In the genomic region with DNA sequence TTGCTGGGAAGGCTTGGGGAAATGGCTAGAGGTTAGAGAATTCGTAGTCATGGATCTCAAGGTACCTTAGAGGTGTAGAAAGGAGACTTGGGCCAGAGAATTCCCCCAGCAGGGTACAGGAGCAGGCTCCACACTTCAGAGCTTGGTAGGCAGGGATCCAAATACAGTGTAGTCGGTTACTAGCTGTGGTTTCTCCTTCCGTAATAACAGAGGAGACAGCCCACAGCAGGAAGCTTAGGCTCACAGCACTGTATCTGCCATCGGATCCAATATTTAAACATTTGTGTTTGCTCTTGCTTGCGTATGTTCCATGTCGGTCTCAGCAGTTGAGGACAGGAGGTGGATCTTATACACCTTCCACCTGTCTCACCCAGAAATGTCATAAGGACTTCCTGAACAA, we compare ENCODE assay signal across 18 mouse cellular contexts. TPM values are rescaled to one million over a fixed set of nuclear protein-coding genes. Genes with fewer than 3 reads are reported as not detected.
DNase-seq lines count a peak whose midpoint lies in the region; ATAC-seq and TF ChIP-seq lines count a peak whose summit lies in the region.
"Had no signal": no experiment of that assay in that cellular context is flagged by ENCODE, and none has a peak within 500 bp of the region (broad histone marks: within the 10 kb centered on the region; RNA-seq: fewer than 3 reads in every experiment).

No protein-coding gene starts in this region.

- DNase-seq in thymus, postnatal 25 days = peak; percentile 6
- no peak for DNase-seq in thymus, postnatal 36 days
- no peak for DNase-seq in liver, postnatal 0 days
- no peak for DNase-seq in stomach, postnatal 0 days (ENCODE audit: low spot score)
- DNase-seq in urinary bladder, postnatal 10 days (ENCODE audit: low spot score) = no peak
- no peak for DNase-seq in kidney, adult 2 months
- DNase-seq in heart, embryonic 10.5 days (ENCODE audit: low spot score) = no peak
- DNase-seq: B cell, adult 2 months; cerebellum, postnatal 10 days; embryo, embryonic 11 days; gastrocnemius, adult 2 months; heart, adult 11 months; kidney, adult 18-20 months; right cerebral cortex, postnatal 14 days had no signal

- H3K4me2 ChIP-seq in liver, postnatal 0 days (ENCODE audit: low read depth, low read length) = peak overlapping the region; percentile 0; the same call in 1 of the 2 replicates
- no peak overlapping the region for H3K4me2 ChIP-seq in stomach, postnatal 0 days (replicated peaks; ENCODE audit: low read depth)
- H3K4me2 ChIP-seq: lung, embryonic 15.5 days; neural tube, embryonic 12.5 days had no signal

- H3K27ac ChIP-seq in liver, postnatal 0 days (ENCODE audit: low read depth) = no peak overlapping the region
- H3K27ac ChIP-seq in stomach, postnatal 0 days (replicated peaks) = 0 out of 2 replicates have a peak overlapping the region, but pooled peaks have one; percentile 8
- H3K27ac ChIP-seq in kidney, adult 2 months (ENCODE audit: insufficient read depth, low read depth, low read length) = no peak overlapping the region
- H3K27ac ChIP-seq in heart, embryonic 10.5 days = no peak overlapping the region
- H3K27ac ChIP-seq: gastrocnemius, adult 2 months; lung, embryonic 15.5 days; neural tube, embryonic 12.5 days had no signal

- H3K4me3 ChIP-seq in liver, postnatal 0 days (ENCODE audit: low read depth, low read length) = no peak overlapping the region
- no peak overlapping the region for H3K4me3 ChIP-seq in stomach, postnatal 0 days (ENCODE audit: low read depth, low read length)
- H3K4me3 ChIP-seq in kidney, adult 2 months (ENCODE audit: insufficient read depth, low read depth, low read length) = no peak overlapping the region
- no peak overlapping the region for H3K4me3 ChIP-seq in heart, embryonic 10.5 days
- H3K4me3 ChIP-seq: gastrocnemius, adult 2 months; lung, embryonic 15.5 days; neural tube, embryonic 12.5 days had no signal

- H3K4me1 ChIP-seq in liver, postnatal 0 days (ENCODE audit: insufficient read depth) = peaks cover 20% of the 10 kb centered on the region
- no peaks in the 10 kb centered on the region for H3K4me1 ChIP-seq in stomach, postnatal 0 days (replicated peaks; ENCODE audit: control insufficient read depth, insufficient read depth)
- H3K4me1 ChIP-seq in kidney, adult 2 months (ENCODE audit: control insufficient read depth, insufficient read depth, low read length) = no peaks in the 10 kb centered on the region
- H3K4me1 ChIP-seq in heart, embryonic 10.5 days = no peaks in the 10 kb centered on the region
- H3K4me1 ChIP-seq: lung, embryonic 15.5 days; neural tube, embryonic 12.5 days had no signal

- no peaks in the 10 kb centered on the region for H3K36me3 ChIP-seq in liver, postnatal 0 days (replicated peaks; ENCODE audit: insufficient read depth, low read length)
- H3K36me3 ChIP-seq in stomach, postnatal 0 days (ENCODE audit: control insufficient read depth, insufficient read depth, low read length) = no peaks in the 10 kb centered on the region
- H3K36me3 ChIP-seq in kidney, adult 2 months (ENCODE audit: control insufficient read depth, insufficient read depth, low read length) = no peaks in the 10 kb centered on the region
- H3K36me3 ChIP-seq in heart, embryonic 10.5 days = no peaks in the 10 kb centered on the region
- H3K36me3 ChIP-seq: lung, embryonic 15.5 days; neural tube, embryonic 12.5 days had no signal

- peak; percentile 43 for ATAC-seq in inflammation-experienced regulatory T-cells, adult 6 months
- ATAC-seq in liver, postnatal 0 days = peak; percentile 23; the same call in 1 of the 2 replicates
- ATAC-seq in stomach, postnatal 0 days (ENCODE audit: low FRiP score, low TSS enrichment) = peak; percentile 43; the same call in 1 of the 2 replicates
- ATAC-seq: forebrain, embryonic 16.5 days had no signal

- H3K9me3 ChIP-seq in liver, postnatal 0 days (ENCODE audit: low read length) = no peaks in the 10 kb centered on the region
- no peaks in the 10 kb centered on the region for H3K9me3 ChIP-seq in stomach, postnatal 0 days (ENCODE audit: control insufficient read depth, low read length)
- no peaks in the 10 kb centered on the region for H3K9me3 ChIP-seq in heart, embryonic 10.5 days
- H3K9me3 ChIP-seq: lung, embryonic 15.5 days; neural tube, embryonic 12.5 days had no signal

- no peaks in the 10 kb centered on the region for H3K27me3 ChIP-seq in liver, postnatal 0 days (ENCODE audit: insufficient read depth, low read length)
- no peaks in the 10 kb centered on the region for H3K27me3 ChIP-seq in stomach, postnatal 0 days (ENCODE audit: control insufficient read depth, insufficient read depth, low read length)
- no peaks in the 10 kb centered on the region for H3K27me3 ChIP-seq in kidney, adult 2 months (replicated peaks; ENCODE audit: control insufficient read depth, insufficient read depth, low read length)
- no peaks in the 10 kb centered on the region for H3K27me3 ChIP-seq in heart, embryonic 10.5 days (ENCODE audit: insufficient read depth, poor library complexity, severe bottlenecking)
- H3K27me3 ChIP-seq: lung, embryonic 15.5 days; neural tube, embryonic 12.5 days had no signal

- no peak overlapping the region; the same call in 1 of the 2 replicates for H3K9ac ChIP-seq in liver, postnatal 0 days (replicated peaks)
- no peak overlapping the region for H3K9ac ChIP-seq in stomach, postnatal 0 days (ENCODE audit: low read length)
- H3K9ac ChIP-seq: lung, embryonic 15.5 days; neural tube, embryonic 12.5 days had no signal

- TF ChIP-seq EP300 in liver, postnatal 0 days (IDR thresholded peaks at IDR 0.05; ENCODE audit: low read depth) = no peak
- TF ChIP-seq EP300 in stomach, postnatal 0 days (optimal IDR thresholded peaks at IDR 0.05) = no peak

- no peak for TF ChIP-seq CTCF in liver, postnatal 0 days (IDR thresholded peaks at IDR 0.05; ENCODE audit: low read depth)
- no peak for TF ChIP-seq CTCF in stomach, postnatal 0 days (IDR thresholded peaks at IDR 0.05; ENCODE audit: low read depth)
- no peak for TF ChIP-seq CTCF in kidney, adult 2 months (conservative IDR thresholded peaks at IDR 0.05; ENCODE audit: insufficient read depth, insufficient read length, low read depth, low read length)

- TF ChIP-seq POLR2A in kidney, adult 2 months (IDR thresholded peaks at IDR 0.05; ENCODE audit: low read depth, low read length) = no peak

- 25% methylated on average over 6 of the region's 6 CpGs for WGBS in liver, postnatal 0 days (ENCODE audit: insufficient replicate concordance)
- 54% methylated on average over 6 of the region's 6 CpGs for WGBS in stomach, postnatal 0 days
- WGBS in kidney, adult 2 months = 84% methylated on average over 6 of the region's 6 CpGs
- WGBS in heart, embryonic 10.5 days = 82% methylated on average over 6 of the region's 6 CpGs

RNA-seq across cellular contexts. Expression of gene Muc13, which starts 2.0 kb away (rescaled TPM):
- polyA plus RNA-seq in inflammation-experienced regulatory T-cells, adult 6 months (2017; shearing (Covaris generic)) = under 1 TPM in 1 of 3 experiments, not detected in 2; 0.78 TPM
- polyA plus RNA-seq in liver, postnatal 0 days (2015; fragmentation: Nextera tagmentation; extraction: Ambion mirVana) = 1.2 TPM in 2 replicates
- polyA plus RNA-seq in stomach, postnatal 0 days (2015; fragmentation: Nextera tagmentation; extraction: Ambion mirVana) = 8.7 and 10.6 TPM in 2 replicates
- polyA plus RNA-seq in kidney, adult 2 months (2012; rRNA removed) = 0.10 and 0.11 TPM in 2 replicates
- 0.36 and 1.7 TPM in 2 replicates for polyA plus RNA-seq in heart, embryonic 10.5 days (2016; fragmentation: Nextera tagmentation; extraction: Ambion mirVana)

RNA-seq across cellular contexts. Expression of gene Itgb5, which starts 33.6 kb away (rescaled TPM):
- polyA plus RNA-seq in inflammation-experienced regulatory T-cells, adult 6 months (2017; shearing (Covaris generic)) = 1 to 10 TPM; 1.3 to 2.8 (median 1.7) TPM
- polyA plus RNA-seq in liver, postnatal 0 days (2015; fragmentation: Nextera tagmentation; extraction: Ambion mirVana) = 16.1 and 19.2 TPM in 2 replicates
- 26.0 and 29.9 TPM in 2 replicates for polyA plus RNA-seq in stomach, postnatal 0 days (2015; fragmentation: Nextera tagmentation; extraction: Ambion mirVana)
- polyA plus RNA-seq in kidney, adult 2 months (2012; rRNA removed) = 145 TPM in 2 replicates
- 35.0 and 37.3 TPM in 2 replicates for polyA plus RNA-seq in heart, embryonic 10.5 days (2016; fragmentation: Nextera tagmentation; extraction: Ambion mirVana)
